Comparison of ENCODE assay signal across 8 mouse cellular contexts in genomic region chr7:90129732-90130392, GRCm38 (mm10). TPM values are rescaled to one million over a fixed set of nuclear protein-coding genes. Genes with fewer than 3 reads are reported as not detected.
DNase-seq lines count a peak whose midpoint lies in the region; ATAC-seq and TF ChIP-seq lines count a peak whose summit lies in the region.

Picalm (plus strand) TSS chr7:90130213.

- H3K4me2 ChIP-seq in forebrain, embryonic 14.5 days (ENCODE audit: low read length): peak within 1 kb of the TSS; percentile 65
- H3K4me2 ChIP-seq in neural tube, embryonic 15.5 days: peak within 1 kb of the TSS; percentile 70

- H3K4me1 ChIP-seq in ES-Bruce4 (ENCODE audit: control insufficient read depth, insufficient read depth, low read length): no peaks in the 10 kb centered on the region
- H3K4me1 ChIP-seq in forebrain, embryonic 14.5 days (ENCODE audit: control insufficient read depth, insufficient read depth, low read length): peaks cover 7% of the 10 kb centered on the region; the same call in 1 of the 2 replicates
- peaks cover 24% of the 10 kb centered on the region for H3K4me1 ChIP-seq in neural tube, embryonic 15.5 days

- H3K27ac ChIP-seq in ES-Bruce4 (ENCODE audit: insufficient read depth, low read length): peak within 1 kb of the TSS; percentile 70
- H3K27ac ChIP-seq in forebrain, embryonic 14.5 days (ENCODE audit: low read depth, low read length): peak within 1 kb of the TSS; percentile 95
- H3K27ac ChIP-seq in neural tube, embryonic 15.5 days (replicated peaks): peak within 1 kb of the TSS; percentile 95

- H3K9ac ChIP-seq in ES-Bruce4 (ENCODE audit: low read depth, poor library complexity, severe bottlenecking): peak within 1 kb of the TSS; percentile 96
- H3K9ac ChIP-seq in forebrain, embryonic 14.5 days (ENCODE audit: low read length): peak within 1 kb of the TSS; percentile 97
- H3K9ac ChIP-seq in neural tube, embryonic 15.5 days (replicated peaks): peak within 1 kb of the TSS; percentile 88

- H3K4me3 ChIP-seq in ES-Bruce4 (ENCODE audit: low read depth, low read length): peak within 1 kb of the TSS; percentile 93
- H3K4me3 ChIP-seq in forebrain, embryonic 14.5 days (ENCODE audit: low read depth, low read length): peak within 1 kb of the TSS; percentile 97
- H3K4me3 ChIP-seq in neural tube, embryonic 15.5 days (replicated peaks): peak within 1 kb of the TSS; percentile 86

- no peaks in the 10 kb centered on the region for H3K36me3 ChIP-seq in ES-Bruce4 (ENCODE audit: control insufficient read depth, insufficient read depth, low read length, poor library complexity, severe bottlenecking)
- no peaks in the 10 kb centered on the region for H3K36me3 ChIP-seq in forebrain, embryonic 14.5 days (ENCODE audit: control insufficient read depth, insufficient read depth, low read length)
- no peaks in the 10 kb centered on the region for H3K36me3 ChIP-seq in neural tube, embryonic 15.5 days

- DNase-seq in forebrain, embryonic 14.5 days (ENCODE audit: low spot score): peak; percentile 98
- DNase-seq in heart, postnatal 14 days: peak; percentile 98 to 99
- peak; percentile 97 for DNase-seq in layer of hippocampus, adult 11-12 months (ENCODE audit: low spot score)
- peak; percentile 98 to 99 for DNase-seq in lung, adult 18-20 months
- peak; percentile 98 for DNase-seq in testis, postnatal 14 days (ENCODE audit: low spot score)

- TF ChIP-seq CTCF in ES-Bruce4 (IDR thresholded peaks at IDR 0.05; ENCODE audit: low read depth, low read length): no peak

- peak; percentile 90 for ATAC-seq in cerebellum, adult (ENCODE audit: insufficient number of reproducible peaks, low FRiP score, low TSS enrichment)
- ATAC-seq in forebrain, embryonic 14.5 days: peak; percentile 94
- peak; percentile 94 for ATAC-seq in neural tube, embryonic 15.5 days (ENCODE audit: low FRiP score)

- under 1% methylated on average over 46 of the region's 72 CpGs for WGBS in forebrain, embryonic 14.5 days
- under 1% methylated on average over 56 of the region's 72 CpGs for WGBS in neural tube, embryonic 15.5 days

- no peaks in the 10 kb centered on the region for H3K9me3 ChIP-seq in ES-Bruce4 (replicated peaks; ENCODE audit: control insufficient read depth, insufficient read depth, low read length, poor library complexity, severe bottlenecking)
- no peaks in the 10 kb centered on the region for H3K9me3 ChIP-seq in forebrain, embryonic 14.5 days (replicated peaks; ENCODE audit: control insufficient read depth, low read length)
- no peaks in the 10 kb centered on the region for H3K9me3 ChIP-seq in neural tube, embryonic 15.5 days (replicated peaks)

- intact Hi-C loops in heart, postnatal 14 days (cut with DNase I): loop anchor here (2.0 kb wide), 1 partner anchor 17 kb away; no protein-coding TSS in a partner anchor

- H3K27me3 ChIP-seq in ES-Bruce4 (ENCODE audit: control insufficient read depth, insufficient read depth, low read length, poor library complexity, severe bottlenecking): no peaks in the 10 kb centered on the region
- no peaks in the 10 kb centered on the region for H3K27me3 ChIP-seq in forebrain, embryonic 14.5 days (replicated peaks; ENCODE audit: control insufficient read depth, insufficient read depth, low read length)
- no peaks in the 10 kb centered on the region for H3K27me3 ChIP-seq in neural tube, embryonic 15.5 days (replicated peaks)

- no peak for TF ChIP-seq POLR2A in ES-Bruce4 (IDR thresholded peaks at IDR 0.05; ENCODE audit: insufficient read depth, low read length)

- TF ChIP-seq EP300 in ES-Bruce4 (IDR thresholded peaks at IDR 0.05; ENCODE audit: insufficient read depth, low read depth, low read length): no peak; the same call in 1 of the 2 replicates

RNA-seq across cellular contexts. Expression of gene Picalm, which starts in this region (rescaled TPM):
- polyA plus RNA-seq in ES-Bruce4 (2011; ENCODE audit: insufficient read depth, insufficient read length, low read depth, missing spikeins): 175 and 177 TPM in 2 replicates
- 43.3 and 50.4 TPM in 2 replicates for polyA plus RNA-seq in forebrain, embryonic 14.5 days (2014; fragmentation: Nextera tagmentation; extraction: Ambion mirVana)
- total RNA-seq in heart, postnatal 14 days (2021): 100 to 1,000 TPM; 167 to 180 TPM
- polyA plus RNA-seq in neural tube, embryonic 15.5 days (2015; fragmentation: Nextera tagmentation; extraction: Ambion mirVana): 32.4 and 41.5 TPM in 2 replicates

Comparison
In these comparisons a context has a peak if more than half of its experiments do, and no peak if none do; other contexts are left out.
1. Peak in every context shown above with its lines: DNase-seq, ATAC-seq, H3K4me3 ChIP-seq and H3K27ac ChIP-seq.